In genomic region chr16:31017687-31018413, GRCm38 (mm10) we compare ENCODE assay signal across 18 mouse cellular contexts.
"Had no signal": no experiment of that assay in that cellular context is flagged by ENCODE, and none has a peak within 500 bp of the region (broad histone marks: within the 10 kb centered on the region; RNA-seq: fewer than 3 reads in every experiment).

No protein-coding gene starts in this region.

- H3K27ac ChIP-seq: kidney, postnatal 0 days; layer of hippocampus, adult 2 months; limb, embryonic 10.5 days; limb, embryonic 13.5 days; liver, embryonic 12.5 days; liver, embryonic 15.5 days; macrophage; stomach, postnatal 0 days had no signal

- H3K27me3 ChIP-seq: limb, embryonic 13.5 days; liver, embryonic 12.5 days; liver, embryonic 15.5 days had no signal

- H3K9me3 ChIP-seq: limb, embryonic 10.5 days; limb, embryonic 13.5 days; liver, embryonic 12.5 days; liver, embryonic 15.5 days had no signal

- H3K4me3 ChIP-seq: layer of hippocampus, adult 2 months; limb, embryonic 10.5 days; limb, embryonic 13.5 days; liver, embryonic 12.5 days; liver, embryonic 15.5 days had no signal

- H3K4me2 ChIP-seq: limb, embryonic 13.5 days; liver, embryonic 12.5 days; liver, embryonic 15.5 days; midbrain, embryonic 11.5 days had no signal

- ATAC-seq: liver, embryonic 12.5 days had no signal

- H3K9ac ChIP-seq: limb, embryonic 13.5 days; liver, embryonic 12.5 days; liver, embryonic 15.5 days had no signal

- DNase-seq: kidney, postnatal 25 days; layer of hippocampus, adult 9-11 months; liver; lung, adult 18-20 months; midbrain, embryonic 14.5 days; right cerebral cortex, adult 18-20 months; right cerebral cortex, postnatal 14 days; right cerebral cortex, postnatal 4 days; thymus, postnatal 25 days had no signal

- H3K36me3 ChIP-seq: limb, embryonic 10.5 days; limb, embryonic 13.5 days; liver, embryonic 12.5 days; liver, embryonic 15.5 days had no signal
